Mouse (Mus musculus) stomach, embryonic 16.5 days (tissue): ENCODE data around the gene Hist1h2bg. TPM values are rescaled to one million over a fixed set of nuclear protein-coding genes. Genes with fewer than 3 reads are reported as not detected.
"Not testable (repeated sequence)": the region's sequence is repeated elsewhere in the genome, so short reads cannot be mapped to it uniquely, and the experiment has no call there.

Experiments used
- ATAC-seq: fragments of 200-750 bp; cut with Nextera tagmentation; 2 replicates; pipeline ENCODE4 v1.8.0; 2017; ENCODE audit warnings: moderate number of reproducible peaks, moderate TSS enrichment; ENCODE audit not compliant: insufficient read depth, low FRiP score
- H3K27ac ChIP-seq: fragments of 300-500 bp; sonication (generic); 2 replicates; pipeline ENCODE4 v1.5.1; 2014; ENCODE audit warnings: low read length
- H3K27me3 ChIP-seq: fragments of 300-500 bp; sonication (generic); 2 replicates; pipeline ENCODE4 v1.6.1; 2014; ENCODE audit warnings: low read length, control low read depth, mixed read lengths; ENCODE audit not compliant: control insufficient read depth, insufficient read depth
- H3K36me3 ChIP-seq: fragments of 300-500 bp; sonication (generic); 2 replicates; pipeline ENCODE4 v1.6.1; 2014; ENCODE audit warnings: low read length; ENCODE audit not compliant: control insufficient read depth, insufficient read depth
- H3K4me1 ChIP-seq: fragments of 300-500 bp; sonication (generic); 2 replicates; pipeline ENCODE4 v1.6.1; 2014; ENCODE audit warnings: low read length, control low read depth, mixed read lengths; ENCODE audit not compliant: control insufficient read depth, insufficient read depth
- H3K4me2 ChIP-seq: fragments of 300-500 bp; sonication (generic); 2 replicates; pipeline ENCODE4 v1.6.1; 2014; ENCODE audit warnings: low read depth, low read length, mixed read lengths
- H3K4me3 ChIP-seq: fragments of 300-500 bp; sonication (generic); replicated peaks from 2 replicates; pipeline ENCODE4 v1.5.1; 2014; ENCODE audit warnings: mild to moderate bottlenecking, low read length
- H3K9ac ChIP-seq: fragments of 300-500 bp; sonication (generic); 2 replicates; pipeline ENCODE4 v1.6.1; 2014; ENCODE audit warnings: low read length
- H3K9me3 ChIP-seq: fragments of 300-500 bp; sonication (generic); replicated peaks from 2 replicates; pipeline ENCODE4 v1.6.1; 2016; ENCODE audit warnings: low read length, control low read depth; ENCODE audit not compliant: control insufficient read depth
- WGBS: fragments of 180-500 bp; shearing (Covaris S2); extraction: QIAGEN DNeasy Blood & Tissue Kit; methylation state at CpG from one replicate; pipeline ENCODE4 v1.1.7; 2014; 5-methylcytosine and 5-hydroxymethylcytosine counted together
- polyA plus RNA-seq: library from polyadenylated mRNA; unstranded; fragments of >200 nt; fragmentation: Nextera tagmentation; extraction: Ambion mirVana; gene quantifications from 2 replicates; pipeline ENCODE4 v1.2.1, GENCODE M21; 2015

The Hist1h2bg gene
- polyA plus RNA-seq, 1 experiment from 2014 or later = 16.8 TPM

DNA sequence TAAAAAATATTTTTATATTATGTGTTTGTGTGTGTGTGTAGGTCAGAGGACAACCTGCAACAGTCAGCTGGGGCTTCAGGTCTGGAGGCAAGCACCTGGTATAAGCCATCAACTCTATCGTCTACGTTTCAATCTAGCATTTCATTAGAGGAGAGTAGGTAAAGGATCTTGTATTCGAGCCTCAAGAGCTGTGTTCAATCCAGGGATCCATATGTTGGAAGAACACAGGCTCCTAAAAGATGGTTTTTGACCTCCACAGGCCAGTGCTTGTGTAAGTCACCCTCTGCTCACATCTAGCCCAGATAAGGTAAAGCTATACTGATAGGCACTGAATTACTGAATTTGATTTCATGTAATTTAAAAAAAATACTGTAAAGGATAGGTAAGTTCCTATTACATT, 14.3 kb upstream of the Hist1h2bg start:
- Histone ChIP-seq H3K9me3 (no peaks in the 10 kb centered on the region), H3K36me3 (no peaks in the 10 kb centered on the region), H3K4me1 (no peaks in the 10 kb centered on the region; the same call in 1 of the 2 replicates), H3K27me3 (no peaks in the 10 kb centered on the region), H3K4me3 (no peak overlapping the region), H3K9ac (no peak overlapping the region), H3K27ac (0 out of 2 replicates have a peak overlapping the region, but pooled peaks have one; percentile 64), H3K4me2 (peak overlapping the region; percentile 37)
- no peak for ATAC-seq
- 57% methylated on average over 3 of the region's 3 CpGs for WGBS

DNA sequence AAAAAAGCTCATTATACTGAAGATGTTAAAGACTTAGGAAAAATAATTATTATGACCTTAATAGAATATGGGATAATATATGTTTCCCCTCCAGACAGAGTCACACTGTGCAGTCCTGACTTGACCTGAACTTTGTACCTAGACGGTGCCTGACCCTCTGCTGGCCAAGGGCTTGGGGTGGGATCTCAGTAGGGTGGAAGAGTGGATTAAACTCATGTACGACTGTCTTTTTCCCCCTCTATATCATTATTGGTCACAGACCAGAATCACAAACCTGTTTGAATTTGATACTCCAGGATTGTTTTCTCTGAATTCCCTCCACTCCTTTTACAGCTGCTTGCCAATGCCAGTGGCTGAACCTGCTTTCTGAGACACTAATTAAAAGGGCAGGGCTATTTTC, 10.5 kb upstream of the Hist1h2bg start:
- not testable (repeated sequence) for H3K36me3 ChIP-seq, H3K4me3 ChIP-seq, H3K9me3 ChIP-seq, H3K4me1 ChIP-seq, H3K27me3 ChIP-seq, ATAC-seq
- peak overlapping the region; percentile 22; the same call in 1 of the 2 replicates for H3K4me2 ChIP-seq
- peak overlapping the region; percentile 24; the same call in 1 of the 2 replicates for H3K27ac ChIP-seq
- H3K9ac ChIP-seq = 0 out of 2 replicates have a peak overlapping the region, but pooled peaks have one; percentile 9
- 16% methylated on average over 2 of the region's 2 CpGs for WGBS

- peak overlapping the region; percentile 72; the same call in 1 of the 2 replicates for H3K4me2 ChIP-seq
- 0% methylated on average over 2 of the region's 5 CpGs for WGBS
- peak overlapping the region; percentile 97; the same call in 1 of the 2 replicates for H3K27ac ChIP-seq
- H3K27me3 ChIP-seq, H3K9me3 ChIP-seq, H3K9ac ChIP-seq, ATAC-seq, H3K36me3 ChIP-seq, H3K4me1 ChIP-seq: not testable (repeated sequence)
- H3K4me3 ChIP-seq = peak overlapping the region; percentile 48
Observed at GRCm38 (mm10) chr13:23561531-23561882, 9.7 kb upstream of the Hist1h2bg start.

DNA sequence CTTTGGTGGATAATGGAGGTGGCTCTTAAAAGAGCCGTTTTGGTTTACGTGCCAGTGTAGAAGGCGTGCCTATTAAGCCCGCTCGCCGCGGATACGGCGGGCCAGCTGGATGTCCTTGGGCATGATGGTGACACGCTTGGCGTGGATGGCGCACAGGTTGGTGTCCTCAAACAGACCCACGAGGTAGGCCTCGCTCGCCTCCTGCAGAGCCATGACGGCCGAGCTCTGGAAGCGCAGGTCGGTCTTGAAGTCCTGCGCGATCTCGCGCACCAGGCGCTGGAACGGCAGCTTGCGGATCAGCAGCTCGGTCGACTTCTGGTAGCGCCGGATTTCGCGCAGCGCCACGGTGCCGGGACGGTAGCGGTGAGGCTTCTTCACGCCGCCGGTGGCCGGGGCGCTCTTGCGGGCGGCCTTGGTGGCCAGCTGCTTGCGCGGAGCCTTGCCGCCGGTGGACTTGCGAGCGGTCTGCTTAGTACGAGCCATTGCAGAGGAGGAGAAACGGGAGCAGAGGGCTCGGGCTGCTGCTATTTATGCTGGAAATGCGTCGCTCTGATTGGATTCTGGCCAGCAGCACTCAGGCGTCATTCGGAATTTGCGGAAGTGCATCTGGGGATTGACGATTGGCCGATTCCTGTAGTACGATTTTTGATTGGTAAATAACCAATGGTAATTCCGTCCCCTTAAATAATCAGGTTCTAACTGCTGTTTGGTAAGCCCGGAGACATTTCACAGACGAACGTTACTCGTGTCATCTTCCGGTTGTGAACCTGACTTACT, 9.1 kb upstream of the Hist1h2bg start, which contains the start of gene Hist1h3e:
Gene Hist1h3e, minus strand, starts transcription at position 487 of the 777 bp plus-strand sequence.
- H3K27me3 ChIP-seq = not testable (repeated sequence)

GRCm38 (mm10) chr13:23562699-23563462, 8.3 kb upstream of the Hist1h2bg start:
- Histone ChIP-seq H3K27me3 (no peaks in the 10 kb centered on the region), H3K27ac (peak overlapping the region; percentile 97), H3K9me3 (no peaks in the 10 kb centered on the region), H3K36me3 (no peaks in the 10 kb centered on the region), H3K4me1 (no peaks in the 10 kb centered on the region), H3K9ac (peak overlapping the region; percentile 63), H3K4me3 (peak overlapping the region; percentile 48), H3K4me2 (peak overlapping the region; percentile 72)
- peak; percentile 63 for ATAC-seq
- WGBS = 2% methylated on average over 18 of the region's 18 CpGs

More for the DNA sequence above, 9.1 kb upstream of the Hist1h2bg start, which contains the start of gene Hist1h3e:
- WGBS = under 1% methylated on average over 54 of the region's 67 CpGs
- not testable (repeated sequence) for H3K9me3 ChIP-seq, H3K4me1 ChIP-seq, H3K36me3 ChIP-seq
- H3K4me3 ChIP-seq = peak within 1 kb of the TSS; percentile 48
- peak within 1 kb of the TSS; percentile 63 for H3K9ac ChIP-seq
- H3K27ac ChIP-seq = peak within 1 kb of the TSS; percentile 97
- ATAC-seq = peak; percentile 93
- peak within 1 kb of the TSS; percentile 72 for H3K4me2 ChIP-seq

- Histone ChIP-seq H3K4me2 (no peak overlapping the region), H3K27me3 (no peaks in the 10 kb centered on the region), H3K27ac (no peak overlapping the region), H3K9me3 (no peaks in the 10 kb centered on the region), H3K4me1 (no peaks in the 10 kb centered on the region), H3K9ac (no peak overlapping the region), H3K4me3 (no peak overlapping the region), H3K36me3 (no peaks in the 10 kb centered on the region)
- WGBS = 73% methylated on average over 2 of the region's 2 CpGs
- ATAC-seq = no peak
Observed at GRCm38 (mm10) chr13:23564482-23564881, 6.7 kb upstream of the Hist1h2bg start.

GRCm38 (mm10) chr13:23570261-23571021, 755 bp upstream of the Hist1h2bg start:
- H3K9me3 ChIP-seq, H3K27me3 ChIP-seq, ATAC-seq, H3K36me3 ChIP-seq: not testable (repeated sequence)
- Histone ChIP-seq H3K9ac (peak overlapping the region; percentile 65), H3K4me1 (peaks cover 23% of the 10 kb centered on the region), H3K4me2 (peak overlapping the region; percentile 54), H3K27ac (peak overlapping the region; percentile 95), H3K4me3 (peak overlapping the region; percentile 54)
- 1% methylated on average over 25 of the region's 41 CpGs for WGBS

DNA sequence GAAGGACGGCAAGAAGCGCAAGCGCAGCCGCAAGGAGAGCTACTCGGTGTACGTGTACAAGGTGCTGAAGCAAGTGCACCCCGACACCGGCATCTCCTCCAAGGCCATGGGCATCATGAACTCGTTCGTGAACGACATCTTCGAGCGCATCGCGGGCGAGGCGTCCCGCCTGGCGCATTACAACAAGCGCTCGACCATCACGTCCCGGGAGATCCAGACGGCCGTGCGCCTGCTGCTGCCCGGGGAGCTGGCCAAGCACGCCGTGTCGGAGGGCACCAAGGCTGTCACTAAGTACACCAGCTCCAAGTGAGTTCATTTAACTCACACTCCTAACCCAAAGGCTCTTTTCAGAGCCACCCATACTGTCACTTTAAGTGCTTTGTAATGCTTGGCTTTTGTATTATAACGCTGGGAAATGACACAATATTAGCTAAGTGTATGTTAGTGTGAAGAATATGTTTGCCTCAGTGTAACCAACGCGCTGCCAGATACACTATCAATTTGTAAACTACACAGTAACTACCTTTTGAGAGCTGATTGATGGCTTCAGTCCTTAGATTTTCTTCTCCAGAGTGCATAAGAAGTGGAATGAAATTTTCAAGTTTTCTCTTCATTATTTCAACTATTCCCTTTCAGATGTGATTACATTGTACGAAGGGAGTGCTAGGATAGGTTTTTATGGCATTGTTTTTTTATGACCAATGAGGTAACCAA, 465 bp downstream of the Hist1h2bg start:
- ATAC-seq, H3K9me3 ChIP-seq, H3K36me3 ChIP-seq, H3K27me3 ChIP-seq: not testable (repeated sequence)
- Histone ChIP-seq H3K4me3 (peak overlapping the region; percentile 54), H3K9ac (peak overlapping the region; percentile 70), H3K4me1 (peaks cover 27% of the 10 kb centered on the region), H3K27ac (peak overlapping the region; percentile 93), H3K4me2 (peak overlapping the region; percentile 75)
- 0% methylated on average over 9 of the region's 34 CpGs for WGBS
